Mouse (Mus musculus): ENCODE data around the gene Eif2b2.

Eif2b2 gene

DNA sequence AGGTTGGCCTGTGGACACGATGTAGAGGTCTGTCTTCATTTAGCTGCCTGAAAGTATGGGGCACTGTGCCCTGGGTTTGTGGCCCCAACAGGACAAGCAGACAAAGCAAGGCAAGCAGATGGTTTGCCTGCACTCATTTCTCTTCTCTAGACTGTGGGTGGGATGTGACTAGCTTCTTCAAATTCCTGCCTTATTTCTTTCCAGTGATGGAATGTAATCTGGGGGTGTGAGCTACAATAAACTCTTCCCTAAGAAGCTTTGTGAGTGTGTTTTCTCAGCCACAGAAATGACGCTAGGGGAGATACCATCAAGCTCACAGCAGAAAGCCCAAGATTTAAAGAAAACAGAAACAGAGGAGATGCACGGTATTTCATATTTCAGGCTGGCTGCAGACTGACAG lies 32.8 kb downstream of the Eif2b2 start:
- in situ Hi-C loops (cut with MboI) = no loop called here

DNA sequence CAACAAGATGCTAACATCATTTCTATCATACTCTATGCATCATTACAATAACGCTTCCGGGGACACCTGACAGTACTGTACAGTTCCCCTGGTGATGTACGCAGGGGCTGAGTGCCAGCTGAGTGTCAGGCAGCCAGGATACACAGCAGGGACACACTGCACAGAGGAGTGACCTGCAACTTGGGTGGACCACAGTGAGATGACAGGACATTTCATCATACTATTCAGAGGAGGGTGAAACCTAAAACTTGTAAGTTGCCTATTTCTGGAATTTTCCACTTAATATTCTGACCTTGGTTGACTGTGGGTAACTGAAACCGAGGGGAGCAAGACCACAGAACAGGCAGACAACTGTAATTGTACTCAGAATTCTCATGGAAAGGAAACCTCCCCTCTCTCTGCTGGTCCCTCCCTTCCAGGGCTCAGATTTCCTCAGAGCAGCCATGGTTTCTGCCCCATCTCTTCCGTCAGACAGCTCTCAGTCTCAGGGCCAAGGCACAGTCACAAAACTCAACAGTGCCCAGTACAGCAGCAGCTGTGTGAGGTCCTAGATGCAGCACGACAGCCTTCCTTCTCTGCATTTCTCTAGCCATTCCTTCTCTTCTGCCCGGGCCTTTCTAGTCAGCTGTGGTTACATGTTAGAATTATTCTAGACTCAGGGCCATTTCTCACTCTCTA lies 36.9 kb downstream of the Eif2b2 start:
- in situ Hi-C loops (cut with MboI) = no loop called here

DNA sequence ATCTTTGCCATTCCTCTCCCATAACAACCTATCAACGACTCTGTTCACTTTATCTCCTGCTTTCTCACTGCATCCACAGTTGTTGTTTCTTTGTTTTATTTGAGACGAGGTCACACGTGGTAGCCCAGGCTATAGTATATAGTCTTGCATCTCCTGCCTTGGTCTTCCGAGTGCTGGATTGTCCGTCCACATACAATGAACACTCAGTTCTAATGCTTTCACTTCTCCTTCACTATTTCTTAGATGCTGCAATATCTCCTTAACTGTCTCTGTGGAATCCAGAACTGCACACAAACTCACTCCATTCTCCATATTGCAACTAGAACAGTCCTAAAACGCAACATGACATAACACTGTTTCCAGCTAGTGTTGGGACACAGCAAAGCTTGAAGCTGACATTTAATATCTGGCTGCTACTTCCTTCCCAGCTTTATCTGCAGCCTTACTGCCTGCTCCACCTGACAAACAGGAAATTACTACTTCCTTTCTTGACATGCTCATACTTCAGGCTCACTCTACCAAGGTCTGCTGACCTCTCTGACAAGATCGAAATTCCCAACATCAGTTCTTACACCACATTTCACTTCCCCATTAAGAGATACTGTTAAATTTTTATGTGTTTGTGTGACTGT lies 37.8 kb downstream of the Eif2b2 start:
- in situ Hi-C loops (cut with MboI) = no loop called here

DNA sequence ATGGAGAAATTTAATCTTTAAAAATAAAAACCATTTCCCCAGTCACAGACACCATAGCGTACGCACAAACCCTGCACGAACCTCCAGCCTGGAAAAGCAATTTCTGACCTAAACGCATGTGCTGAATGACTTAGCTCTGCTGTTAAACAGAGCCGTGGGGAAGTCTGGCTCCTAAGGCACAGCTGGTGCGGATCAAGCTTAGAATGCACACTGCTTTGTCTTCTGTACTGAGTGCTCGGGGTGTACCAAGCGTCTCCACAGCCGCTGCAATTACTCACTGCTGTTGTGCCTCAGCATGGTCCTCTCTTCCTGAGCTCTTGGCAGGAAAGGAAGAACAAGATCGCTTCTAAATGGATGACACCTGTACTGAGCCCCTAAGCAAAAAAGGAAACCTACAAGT lies 43.2 kb downstream of the Eif2b2 start:
- in situ Hi-C loops (cut with MboI) = no loop called here

- in situ Hi-C loops (cut with MboI) = no loop called here
Measured at GRCm38 (mm10) chr12:85263190-85263589, 43.9 kb downstream of the Eif2b2 start.

- in situ Hi-C loops (cut with MboI) = no loop called here
Measured at GRCm38 (mm10) chr12:85264531-85264930, 45.2 kb downstream of the Eif2b2 start.

DNA sequence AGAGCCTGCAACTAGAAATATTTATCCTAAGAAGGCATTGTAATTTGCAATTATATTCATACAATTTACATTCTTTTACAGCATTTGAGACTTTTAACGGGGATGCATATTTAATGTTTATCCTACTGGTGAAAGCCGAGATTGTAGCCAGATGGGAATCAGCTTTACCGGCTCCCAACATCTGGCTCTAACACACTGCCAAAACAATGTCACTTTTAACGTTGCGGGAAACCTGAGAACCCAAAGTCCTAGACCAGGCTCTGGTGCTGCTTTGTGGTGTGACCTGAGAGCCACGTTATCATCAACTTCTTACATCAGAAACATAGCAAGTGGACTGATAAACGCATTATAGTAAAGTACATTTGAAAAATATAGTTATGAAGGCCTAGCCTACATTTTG lies 45.7 kb downstream of the Eif2b2 start:
- in situ Hi-C loops (cut with MboI) = no loop called here

DNA sequence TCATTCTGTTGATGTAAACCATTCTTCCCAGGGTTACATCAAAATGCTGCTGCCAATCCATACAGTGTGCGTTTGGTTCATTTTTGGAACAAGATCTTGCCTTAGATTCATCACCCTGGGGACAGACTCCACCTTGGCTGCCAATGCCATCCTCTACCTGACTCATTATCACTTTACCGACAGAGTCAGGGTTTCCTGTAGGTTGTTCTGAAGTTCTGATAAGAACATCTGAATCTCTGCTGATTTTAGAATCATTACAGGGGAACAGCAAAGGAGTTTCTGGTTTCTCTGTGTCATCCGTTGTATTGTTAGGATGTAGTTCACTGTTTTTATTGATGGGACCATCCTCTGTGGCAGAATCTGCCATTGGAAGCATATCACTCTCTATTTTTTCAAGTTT lies 47.0 kb downstream of the Eif2b2 start:
- in situ Hi-C loops (cut with MboI) = no loop called here

DNA sequence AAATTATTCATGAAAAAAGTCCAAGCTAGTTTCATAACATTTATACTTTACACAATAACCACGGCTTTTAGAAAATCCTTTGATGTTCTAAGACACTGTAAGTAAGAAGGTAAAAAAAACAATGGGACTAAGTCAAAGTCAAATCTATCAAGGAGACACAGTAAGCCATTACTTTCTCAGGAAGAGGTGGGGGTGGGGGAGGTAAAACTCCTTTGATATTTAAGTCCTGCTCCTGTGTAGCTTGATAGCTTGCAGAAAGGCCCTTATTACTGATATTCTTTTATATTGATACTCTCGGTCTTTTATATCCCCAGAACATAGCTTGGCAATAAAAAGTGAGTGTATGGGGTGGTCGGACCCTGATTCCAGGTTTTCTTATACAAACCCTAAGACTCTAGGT lies 50.5 kb downstream of the Eif2b2 start:
- in situ Hi-C loops (cut with MboI) = no loop called here

- in situ Hi-C loops (cut with MboI) = no loop called here
Measured at GRCm38 (mm10) chr12:85270319-85270718, 51.0 kb downstream of the Eif2b2 start, which contains the start of gene Mlh3. Gene Mlh3 (minus strand): TSS chr12:85270599.

DNA sequence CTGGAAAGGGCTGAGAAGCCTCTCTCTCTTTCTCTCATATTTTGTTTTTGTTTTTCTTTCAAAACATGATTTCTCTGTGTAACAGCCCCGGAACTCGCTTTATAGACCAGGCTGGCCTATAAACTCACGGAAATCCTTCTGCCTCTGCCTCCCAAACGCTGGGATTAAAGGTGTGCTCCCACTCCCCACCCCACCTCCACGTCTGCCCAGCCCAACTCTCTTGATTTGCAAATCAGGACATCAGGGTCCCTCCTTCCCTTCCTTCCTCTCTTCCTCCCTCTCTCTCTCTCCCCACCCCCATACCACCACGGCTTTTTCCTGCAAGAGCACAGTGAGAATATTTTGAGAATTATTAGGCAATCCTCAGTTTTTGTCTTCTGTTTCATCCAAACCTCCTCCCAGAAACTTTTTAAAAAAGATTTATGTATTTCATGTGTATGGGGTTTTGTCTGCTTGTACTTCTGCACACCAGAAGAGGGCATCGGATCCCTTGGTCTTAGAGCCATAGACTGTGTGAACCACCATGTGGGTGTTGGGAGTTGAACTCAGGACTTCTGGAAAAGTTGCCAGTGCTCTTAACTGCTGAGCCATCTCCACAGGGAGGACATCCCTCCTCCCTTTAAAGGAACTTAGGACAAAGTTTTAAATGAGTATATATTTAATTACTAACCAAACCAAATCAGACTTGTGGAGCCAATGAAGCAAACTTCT lies 52.0 kb downstream of the Eif2b2 start:
- in situ Hi-C loops (cut with MboI) = no loop called here

DNA sequence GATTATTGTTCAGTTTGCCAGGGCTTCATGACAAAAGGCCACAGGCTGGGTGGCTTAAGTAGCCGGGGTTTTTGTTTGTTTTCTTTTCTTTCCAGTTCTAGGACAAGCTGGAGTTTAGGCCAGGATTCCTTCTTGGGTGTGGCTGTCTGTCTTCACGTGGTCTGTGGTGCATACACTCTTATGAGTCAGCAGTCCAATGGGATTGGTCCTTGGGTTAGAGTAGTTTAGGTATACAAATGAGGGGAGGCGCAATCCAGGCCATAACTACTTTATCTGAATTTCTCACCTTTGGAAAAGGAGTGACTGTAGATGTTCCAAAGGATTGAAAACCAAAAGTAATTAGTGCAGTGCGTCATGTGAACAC lies 52.5 kb downstream of the Eif2b2 start:
- in situ Hi-C loops (cut with MboI) = no loop called here

GRCm38 (mm10) chr12:85273508-85273907 lies 54.2 kb downstream of the Eif2b2 start:
- in situ Hi-C loops (cut with MboI) = no loop called here
